Mouse (Mus musculus) cerebellum, postnatal 36 days (tissue): ENCODE results near the gene Coro2a.
"Not testable (repeated sequence)": the region's sequence is repeated elsewhere in the genome, so short reads cannot be mapped to it uniquely, and the experiment has no call there.

Experiments
- DNase-seq, 2 experiments: peaks; one replicate each; pipeline ENCODE4 v3.0.0; 2021 to 2022; ENCODE audit warnings: mixed read lengths in 2 of 2

Coro2a gene

DNA sequence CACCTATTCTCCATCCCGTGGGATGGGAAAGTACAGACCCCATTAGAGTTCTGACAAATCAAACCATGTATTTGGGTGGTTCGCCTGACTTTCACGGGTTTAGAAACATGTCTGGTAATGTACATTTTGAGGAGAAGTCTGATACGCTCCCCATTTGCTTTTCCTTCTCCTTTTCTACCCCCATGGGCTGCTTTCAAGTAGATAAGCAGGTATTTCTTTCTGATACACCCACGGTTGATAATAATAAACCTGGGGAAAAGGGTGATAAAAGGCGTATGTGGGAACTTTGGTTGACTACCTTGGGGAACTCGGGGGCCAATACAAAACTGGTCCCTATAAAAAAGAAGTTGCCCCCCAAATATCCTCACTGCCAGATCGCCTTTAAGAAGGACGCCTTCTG lies 20.0 kb downstream of the Coro2a start:
- not testable (repeated sequence) for DNase-seq

DNA sequence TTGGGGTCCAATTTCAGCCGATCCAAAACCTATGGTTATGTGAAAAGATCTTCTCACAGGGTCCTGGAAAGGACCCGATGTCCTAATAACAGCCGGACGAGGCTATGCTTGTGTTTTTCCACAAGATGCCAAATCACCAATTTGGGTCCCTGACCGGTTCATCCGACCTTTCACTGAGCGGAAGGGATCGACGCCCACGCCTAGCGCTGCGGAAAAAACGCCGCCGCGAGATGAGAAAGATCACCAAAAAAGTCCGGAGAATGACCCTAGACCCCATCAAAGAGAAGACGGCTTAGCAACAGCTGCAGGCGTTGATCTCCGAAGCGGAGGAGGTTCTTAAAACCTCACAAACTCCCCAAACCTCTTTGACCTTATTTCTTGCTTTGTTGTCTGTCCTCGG lies 20.4 kb downstream of the Coro2a start:
- DNase-seq: not testable (repeated sequence)

GRCm38 (mm10) chr4:46580799-46581243 lies 21.2 kb downstream of the Coro2a start:
- not testable (repeated sequence) for DNase-seq

DNA sequence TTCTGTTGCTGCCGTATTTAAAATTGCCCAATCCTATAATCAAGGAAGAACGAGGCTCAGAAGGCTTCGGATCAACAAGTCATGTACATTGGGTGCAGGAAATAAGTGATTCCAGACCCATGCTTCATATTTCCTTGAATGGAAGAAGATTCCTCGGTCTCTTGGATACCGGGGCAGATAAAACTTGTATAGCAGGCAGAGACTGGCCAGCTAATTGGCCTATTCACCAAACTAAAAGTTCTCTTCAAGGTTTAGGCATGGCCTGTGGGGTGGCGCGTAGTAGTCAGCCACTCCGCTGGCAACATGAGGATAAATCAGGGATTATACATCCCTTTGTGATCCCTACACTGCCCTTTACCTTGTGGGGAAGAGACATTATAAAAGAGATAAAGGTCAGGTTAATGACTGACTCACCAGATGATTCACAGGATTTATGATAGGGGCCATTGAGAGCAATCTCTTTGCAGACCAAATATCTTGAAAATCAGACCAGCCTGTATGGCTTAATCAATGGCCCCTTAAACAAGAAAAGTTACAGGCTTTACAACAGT lies 23.1 kb downstream of the Coro2a start:
- DNase-seq: not testable (repeated sequence)

DNA sequence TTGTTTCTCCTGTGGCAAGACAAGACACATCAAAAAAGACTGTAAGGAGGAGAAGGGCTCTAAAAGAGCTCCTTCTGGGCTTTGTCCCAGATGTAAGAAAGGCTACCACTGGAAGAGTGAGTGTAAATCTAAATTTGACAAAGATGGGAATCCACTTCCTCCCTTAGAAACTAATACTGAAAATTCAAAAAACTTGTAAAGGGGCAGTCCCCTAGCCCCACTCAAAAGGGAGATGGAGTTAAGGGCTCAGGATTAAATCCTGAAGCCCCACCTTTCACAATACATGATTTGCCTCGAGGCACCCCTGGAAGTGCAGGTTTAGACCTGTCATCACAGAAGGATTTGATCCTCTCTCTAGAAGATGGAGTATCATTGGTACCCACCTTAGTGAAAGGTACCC lies 23.8 kb downstream of the Coro2a start:
- no peak for DNase-seq

- DNase-seq: not testable (repeated sequence)
These were observed 26.3 kb downstream of the Coro2a start for GRCm38 (mm10) chr4:46575509-46576284.

GRCm38 (mm10) chr4:46574841-46575240 lies 27.2 kb downstream of the Coro2a start:
- no peak for DNase-seq

- DNase-seq: peak; percentile 35 to 52
These were observed 27.8 kb downstream of the Coro2a start for GRCm38 (mm10) chr4:46574024-46574753.

- DNase-seq: no peak
These were observed 29.4 kb downstream of the Coro2a start for GRCm38 (mm10) chr4:46572616-46573015.

DNA sequence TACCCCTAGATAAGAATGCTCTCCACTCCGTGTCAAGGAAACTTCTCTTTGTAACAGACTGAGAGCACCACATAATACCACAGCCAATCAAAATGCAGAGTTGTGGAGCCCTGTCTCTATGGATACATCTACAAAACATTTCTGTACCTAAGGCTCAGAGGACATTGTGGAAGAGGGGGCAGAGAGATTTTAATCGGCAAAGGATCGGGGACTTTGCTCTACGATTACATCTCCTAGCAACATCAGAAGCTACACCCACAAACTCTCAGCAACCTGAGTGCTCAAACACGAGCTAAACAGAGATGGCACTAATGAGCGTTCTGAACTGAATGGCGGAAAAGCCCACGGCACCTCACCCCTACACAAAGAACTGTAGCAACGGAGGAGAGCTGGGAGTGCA lies 30.3 kb downstream of the Coro2a start:
- no peak for DNase-seq

DNA sequence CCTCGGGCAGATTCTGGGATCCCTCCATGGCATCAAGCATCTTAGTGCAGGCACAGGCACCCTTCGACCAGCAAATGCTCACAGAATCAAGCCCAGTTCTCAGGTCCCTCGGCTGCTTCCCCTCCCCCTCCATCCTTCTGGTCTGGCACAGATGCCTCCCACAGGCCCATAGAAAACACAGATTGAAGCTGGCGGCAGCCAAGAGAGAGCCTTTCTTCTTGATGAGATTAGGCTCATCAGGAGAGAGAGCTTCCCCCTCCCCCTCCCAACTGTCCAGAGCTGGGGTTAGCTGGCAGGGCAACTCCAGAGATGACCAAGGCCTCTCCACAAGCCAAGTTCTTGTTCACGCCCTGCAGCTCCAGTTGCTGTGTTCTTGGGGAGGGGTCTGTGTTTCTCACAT lies 32.3 kb downstream of the Coro2a start:
- peak; percentile 65 to 78 for DNase-seq

- peak in 1 of 2 experiments; percentile 2 for DNase-seq
These were observed 33.8 kb downstream of the Coro2a start for GRCm38 (mm10) chr4:46568169-46568568.

DNA sequence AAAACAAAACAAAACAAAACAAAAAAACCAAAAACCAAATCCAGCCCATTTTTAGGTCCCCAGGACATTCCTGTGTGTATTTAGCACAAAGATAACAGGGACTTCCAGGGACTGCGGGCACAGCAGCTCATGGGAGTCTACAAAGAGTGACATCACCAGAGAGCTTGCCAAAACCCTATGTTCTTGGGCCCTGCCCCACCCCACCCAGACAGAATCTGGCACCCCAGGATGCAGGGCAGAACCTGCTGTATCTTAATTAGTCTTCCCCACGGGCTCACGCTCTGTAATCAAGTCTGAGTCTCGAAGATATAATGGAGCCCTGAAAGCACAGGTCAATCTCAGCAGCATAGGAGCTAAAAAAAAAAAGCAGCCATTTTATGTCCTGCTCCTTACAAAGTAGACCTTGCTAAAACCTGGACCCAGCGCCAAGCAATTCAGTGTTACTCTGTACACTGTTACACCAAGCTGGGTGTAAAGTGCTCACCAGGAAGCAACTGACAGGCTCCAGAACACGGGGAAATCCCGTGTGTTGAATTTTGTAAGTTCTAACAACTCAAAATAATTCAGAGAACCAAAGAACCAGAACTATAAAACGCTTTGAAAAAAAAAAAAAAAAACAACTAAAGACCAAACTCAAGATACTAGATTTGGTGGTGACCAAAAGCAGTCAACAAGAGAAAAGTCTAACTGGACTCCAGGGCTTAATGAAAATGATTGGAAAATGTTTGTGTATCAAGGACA lies 34.9 kb downstream of the Coro2a start:
- DNase-seq: no peak

DNA sequence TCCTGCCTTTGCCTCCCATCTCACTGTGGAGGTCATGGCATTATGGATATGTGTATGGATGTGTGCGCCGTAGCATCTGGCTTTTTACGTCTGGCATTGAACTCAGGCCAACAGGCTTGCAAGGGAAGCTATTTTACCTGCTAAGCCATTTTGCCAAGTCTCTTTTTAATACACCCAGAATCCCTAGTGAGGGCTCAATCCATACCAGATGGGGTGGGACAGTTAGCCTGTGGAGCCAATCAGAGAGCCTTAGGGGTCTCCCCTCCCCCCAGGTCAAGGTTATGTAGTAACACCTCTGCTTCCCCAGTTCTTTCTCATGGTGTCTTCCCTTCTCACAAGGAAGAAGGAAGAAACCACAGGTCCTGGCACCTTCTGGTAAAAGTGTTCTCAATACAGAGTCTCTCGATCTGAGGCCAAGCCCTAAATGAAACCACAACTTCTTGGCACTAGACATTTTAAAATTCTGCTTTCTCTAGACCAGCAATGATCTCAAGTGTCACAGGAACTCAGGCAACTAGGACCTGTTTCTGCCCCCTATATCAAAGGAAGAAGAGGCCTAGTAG lies 36.5 kb downstream of the Coro2a start:
- DNase-seq: no peak

DNA sequence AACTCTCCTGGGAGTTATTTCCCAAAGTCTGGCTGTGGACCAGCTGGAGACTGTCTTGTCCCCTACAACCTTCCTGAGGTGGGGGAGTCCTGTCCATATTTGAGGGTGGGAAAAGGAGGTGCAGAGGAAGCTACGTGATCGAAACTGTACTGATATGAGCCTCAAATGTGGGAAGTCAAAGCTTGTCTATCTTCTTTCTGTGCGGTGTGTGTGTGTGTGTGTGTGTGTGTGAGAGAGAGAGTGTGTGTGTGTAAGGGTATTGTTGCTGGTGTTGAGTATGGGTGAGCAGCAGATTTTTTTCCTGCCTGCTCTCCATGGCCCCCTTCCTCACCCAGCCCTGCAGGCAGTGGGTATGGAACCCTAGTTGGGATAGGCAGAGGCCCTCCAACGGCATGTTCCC lies 37.8 kb downstream of the Coro2a start:
- DNase-seq: no peak

- peak; percentile 30 to 32 for DNase-seq
These were observed 38.2 kb downstream of the Coro2a start for GRCm38 (mm10) chr4:46563847-46564246.

DNA sequence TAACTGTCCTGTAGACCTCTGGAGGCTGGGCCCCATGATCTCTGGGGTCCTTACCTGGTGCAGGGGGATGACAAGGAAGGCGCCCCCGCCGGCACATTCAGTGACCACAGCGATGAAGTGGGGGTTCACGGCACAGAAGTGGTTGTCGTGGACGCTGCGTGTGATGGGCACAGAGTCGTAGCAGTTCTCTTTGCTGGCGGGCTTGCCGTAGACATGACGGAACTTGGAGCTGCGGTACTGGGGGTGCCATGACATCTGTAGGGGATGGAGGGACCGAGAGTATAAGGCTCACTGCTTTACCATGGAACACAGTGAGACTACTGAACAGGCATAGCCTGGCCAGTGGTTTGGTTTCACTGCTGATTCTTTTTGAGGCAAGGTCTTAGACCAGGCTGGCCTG lies 39.2 kb downstream of the Coro2a start:
- DNase-seq: no peak

- no peak for DNase-seq
These were observed 40.0 kb downstream of the Coro2a start for GRCm38 (mm10) chr4:46562037-46562436.

GRCm38 (mm10) chr4:46560069-46560705 lies 41.8 kb downstream of the Coro2a start:
- DNase-seq: no peak

- DNase-seq: no peak
These were observed 43.0 kb downstream of the Coro2a start for GRCm38 (mm10) chr4:46558672-46559667.

DNA sequence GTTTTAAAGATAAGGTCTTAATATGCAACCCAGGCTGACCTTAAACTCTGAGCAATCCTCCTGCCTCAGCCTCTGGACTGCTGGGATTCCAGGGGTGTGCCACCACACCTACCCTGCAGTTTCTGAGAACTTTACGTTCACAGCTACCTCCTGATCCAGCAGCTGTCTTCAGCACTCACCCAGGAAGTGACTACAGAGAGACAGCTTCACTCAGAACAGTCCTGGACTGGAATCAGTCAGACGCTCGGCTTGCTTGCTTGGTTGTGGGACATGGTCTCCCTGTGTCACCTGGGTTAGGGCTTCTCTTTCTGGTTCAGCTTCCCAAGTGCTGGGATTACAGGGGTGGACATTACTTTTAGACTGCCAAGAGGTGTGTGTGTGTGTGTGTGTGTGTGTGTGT lies 45.1 kb downstream of the Coro2a start:
- no peak for DNase-seq
